Mouse (Mus musculus): ENCODE data around the gene Galk2. TPM values are rescaled to one million over a fixed set of nuclear protein-coding genes. Genes with fewer than 3 reads are reported as not detected.

Galk2 gene
- polyA plus RNA-seq, 1 experiment from 2014 or later = 37.2 TPM

GRCm38 (mm10) chr2:125864551-125864950 is 5.6 kb downstream of the Galk2 start:
- Histone ChIP-seq H3K4me3 (no peak overlapping the region), H3K36me3 (0 out of 2 replicates have a peak, but pooled peaks cover 2% of the 10 kb centered on the region), H3K27me3 (ENCODE audit: low read depth, poor library complexity, severe bottlenecking) (no peaks in the 10 kb centered on the region), H3K27ac (no peak overlapping the region), H3K4me1 (peaks cover 15% of the 10 kb centered on the region), H3K9me3 (replicated peaks) (no peaks in the 10 kb centered on the region)
- no peak for DNase-seq (ENCODE audit: low spot score)
- 84% methylated on average over 1 of the region's 1 CpGs for WGBS

DNA sequence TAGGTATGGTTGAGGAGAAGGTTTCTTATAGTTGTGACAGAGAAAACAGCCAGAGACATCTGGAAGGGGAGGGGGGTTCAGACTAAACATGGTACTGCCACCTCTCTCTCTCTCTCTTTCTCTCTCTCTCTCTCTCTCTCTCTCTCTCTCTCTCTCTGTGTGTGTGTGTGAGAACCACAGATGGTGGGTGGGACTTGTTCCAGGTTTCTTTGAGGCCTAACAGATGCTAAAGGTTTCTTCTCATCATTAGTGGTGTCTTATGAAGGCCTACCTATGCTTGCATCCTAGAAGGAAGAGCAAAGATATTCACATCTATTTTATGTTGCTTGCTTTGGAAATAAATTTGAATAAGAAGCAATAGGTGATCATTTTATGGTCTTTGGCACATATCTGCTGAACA is 6.7 kb downstream of the Galk2 start:
- H3K27ac ChIP-seq = no peak overlapping the region

DNA sequence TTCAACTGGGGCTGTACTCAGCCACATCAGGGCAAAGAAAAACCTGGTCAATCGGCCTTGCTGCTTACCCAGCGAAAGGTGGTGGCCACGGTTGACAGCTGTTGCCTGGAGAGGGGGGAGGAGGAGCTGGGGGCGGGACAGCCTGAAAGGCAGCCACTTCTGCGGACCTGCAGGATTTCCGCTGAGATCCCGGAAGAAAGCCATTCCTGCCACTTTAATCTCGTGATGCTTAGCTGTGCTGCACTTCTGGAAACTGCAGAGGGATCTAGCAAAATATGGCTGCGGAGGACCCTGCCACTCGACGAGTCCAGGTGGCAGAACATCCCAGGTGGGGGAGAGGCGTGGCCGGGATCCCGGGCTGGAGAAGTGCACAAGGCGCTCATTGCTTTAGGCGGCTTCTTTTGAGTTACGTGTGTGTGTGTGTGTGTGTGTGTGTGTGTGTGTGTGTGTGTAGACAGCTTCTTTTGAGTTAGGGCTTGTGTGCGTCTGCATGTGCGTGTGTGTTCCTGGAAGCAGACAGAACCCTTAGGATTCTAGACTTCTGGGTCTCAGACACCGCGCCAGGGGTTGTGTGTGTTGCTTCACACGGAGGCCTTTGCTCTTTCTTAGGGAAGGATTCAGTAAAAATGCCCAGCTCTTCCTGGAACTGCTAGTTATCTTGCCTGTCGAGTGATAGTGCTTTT is 7.3 kb downstream of the Galk2 start:
- Histone ChIP-seq H3K9me3 (replicated peaks) (no peaks in the 10 kb centered on the region), H3K36me3 (0 out of 2 replicates have a peak, but pooled peaks cover 2% of the 10 kb centered on the region), H3K27me3 (ENCODE audit: low read depth, poor library complexity, severe bottlenecking) (no peaks in the 10 kb centered on the region), H3K4me3 (peak overlapping the region; percentile 68), H3K4me1 (peaks cover 11% of the 10 kb centered on the region), H3K27ac (peak overlapping the region; percentile 83)
- 9% methylated on average over 23 of the region's 23 CpGs for WGBS
- peak; percentile 72 for DNase-seq (ENCODE audit: low spot score)

More for the DNA sequence above, 6.7 kb downstream of the Galk2 start:
- Histone ChIP-seq H3K4me1 (peaks cover 11% of the 10 kb centered on the region), H3K9me3 (replicated peaks) (no peaks in the 10 kb centered on the region), H3K4me3 (peak overlapping the region; percentile 68), H3K36me3 (0 out of 2 replicates have a peak, but pooled peaks cover 2% of the 10 kb centered on the region), H3K27me3 (ENCODE audit: low read depth, poor library complexity, severe bottlenecking) (no peaks in the 10 kb centered on the region)
- DNase-seq (ENCODE audit: low spot score) = no peak

- peaks cover 7% of the 10 kb centered on the region; the same call in 1 of the 2 replicates for H3K36me3 ChIP-seq
- H3K4me1 ChIP-seq = peaks cover 11% of the 10 kb centered on the region
- H3K4me3 ChIP-seq = no peak overlapping the region
- H3K9me3 ChIP-seq (replicated peaks) = no peaks in the 10 kb centered on the region
- DNase-seq (ENCODE audit: low spot score) = no peak
- 80% methylated on average over 3 of the region's 3 CpGs for WGBS
- no peak overlapping the region for H3K27ac ChIP-seq
- H3K27me3 ChIP-seq (ENCODE audit: low read depth, poor library complexity, severe bottlenecking) = no peaks in the 10 kb centered on the region
Measured at GRCm38 (mm10) chr2:125868301-125868700, 9.4 kb downstream of the Galk2 start.

GRCm38 (mm10) chr2:125870159-125870558 is 11.2 kb downstream of the Galk2 start:
- WGBS = 93% methylated on average over 3 of the region's 3 CpGs
- Histone ChIP-seq H3K27ac (no peak overlapping the region), H3K4me1 (peaks cover 11% of the 10 kb centered on the region), H3K27me3 (ENCODE audit: low read depth, poor library complexity, severe bottlenecking) (no peaks in the 10 kb centered on the region), H3K9me3 (replicated peaks) (no peaks in the 10 kb centered on the region), H3K4me3 (no peak overlapping the region), H3K36me3 (peaks cover 10% of the 10 kb centered on the region; the same call in 1 of the 2 replicates)
- DNase-seq (ENCODE audit: low spot score) = no peak

GRCm38 (mm10) chr2:125885891-125886576 is 27.1 kb downstream of the Galk2 start:
- Histone ChIP-seq H3K4me1 (no peaks in the 10 kb centered on the region), H3K36me3 (no peaks in the 10 kb centered on the region), H3K27ac (no peak overlapping the region), H3K4me3 (no peak overlapping the region), H3K27me3 (ENCODE audit: low read depth, poor library complexity, severe bottlenecking) (no peaks in the 10 kb centered on the region), H3K9me3 (replicated peaks) (no peaks in the 10 kb centered on the region)
- 90% methylated on average over 4 of the region's 4 CpGs for WGBS
- DNase-seq (ENCODE audit: low spot score) = no peak

DNA sequence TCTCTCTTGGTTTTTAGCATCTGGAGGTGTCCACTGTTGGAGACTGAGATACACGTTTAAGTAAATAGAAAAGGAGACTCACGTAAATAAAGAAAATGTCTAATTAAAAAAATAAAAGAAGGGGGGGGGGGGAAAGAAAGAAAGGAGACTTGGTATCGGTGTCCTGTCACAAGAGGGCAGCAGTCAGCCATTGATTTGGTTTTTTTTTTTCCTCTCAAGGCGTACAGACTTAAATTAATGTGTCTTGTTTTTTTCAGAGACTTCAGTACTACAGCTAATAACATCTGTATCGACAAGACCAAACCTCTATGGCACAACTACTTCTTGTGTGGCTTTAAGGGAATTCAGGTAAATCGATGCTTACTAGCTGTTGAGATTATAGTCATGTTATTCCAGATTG is 34.2 kb downstream of the Galk2 start:
- Histone ChIP-seq H3K27me3 (ENCODE audit: low read depth, poor library complexity, severe bottlenecking) (no peaks in the 10 kb centered on the region), H3K9me3 (replicated peaks) (no peaks in the 10 kb centered on the region), H3K4me3 (no peak overlapping the region), H3K27ac (no peak overlapping the region), H3K36me3 (no peaks in the 10 kb centered on the region), H3K4me1 (no peaks in the 10 kb centered on the region)
- 56% methylated on average over 6 of the region's 6 CpGs for WGBS
- no peak for DNase-seq (ENCODE audit: low spot score)

DNA sequence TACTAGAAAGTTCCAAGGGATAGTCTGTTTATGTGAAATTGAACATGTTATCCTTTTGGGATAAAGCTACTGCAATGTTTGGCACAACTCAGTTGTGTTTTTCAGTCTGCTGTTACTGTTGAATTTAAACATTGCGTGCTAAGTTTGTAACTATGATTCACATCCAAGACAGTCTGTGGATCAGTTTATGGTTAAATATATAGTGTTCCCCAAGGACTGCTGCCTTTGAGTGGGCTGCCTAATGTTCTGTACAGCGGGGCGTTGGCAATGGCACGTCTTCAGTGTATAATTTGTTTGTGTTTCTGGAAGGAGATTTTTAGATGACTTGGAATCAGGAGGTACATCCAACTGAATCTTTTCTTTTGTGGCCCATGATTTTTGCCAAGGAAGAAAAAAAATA is 36.2 kb downstream of the Galk2 start:
- no peaks in the 10 kb centered on the region for H3K27me3 ChIP-seq (ENCODE audit: low read depth, poor library complexity, severe bottlenecking)
- H3K9me3 ChIP-seq (replicated peaks) = no peaks in the 10 kb centered on the region

GRCm38 (mm10) chr2:125896355-125896754 is 37.4 kb downstream of the Galk2 start:
- H3K4me3 ChIP-seq = no peak overlapping the region
- H3K36me3 ChIP-seq = no peaks in the 10 kb centered on the region
- no peak overlapping the region for H3K27ac ChIP-seq
- H3K9me3 ChIP-seq (replicated peaks) = no peaks in the 10 kb centered on the region
- WGBS = 94% methylated on average over 3 of the region's 3 CpGs
- no peaks in the 10 kb centered on the region for H3K4me1 ChIP-seq
- DNase-seq (ENCODE audit: low spot score) = no peak
- H3K27me3 ChIP-seq (ENCODE audit: low read depth, poor library complexity, severe bottlenecking) = no peaks in the 10 kb centered on the region

More for the DNA sequence above, 36.2 kb downstream of the Galk2 start:
- no peaks in the 10 kb centered on the region for H3K36me3 ChIP-seq
- no peak for DNase-seq (ENCODE audit: low spot score)
- H3K27ac ChIP-seq = no peak overlapping the region
- H3K4me3 ChIP-seq = no peak overlapping the region
- 94% methylated on average over 4 of the region's 4 CpGs for WGBS
- no peaks in the 10 kb centered on the region for H3K4me1 ChIP-seq

DNA sequence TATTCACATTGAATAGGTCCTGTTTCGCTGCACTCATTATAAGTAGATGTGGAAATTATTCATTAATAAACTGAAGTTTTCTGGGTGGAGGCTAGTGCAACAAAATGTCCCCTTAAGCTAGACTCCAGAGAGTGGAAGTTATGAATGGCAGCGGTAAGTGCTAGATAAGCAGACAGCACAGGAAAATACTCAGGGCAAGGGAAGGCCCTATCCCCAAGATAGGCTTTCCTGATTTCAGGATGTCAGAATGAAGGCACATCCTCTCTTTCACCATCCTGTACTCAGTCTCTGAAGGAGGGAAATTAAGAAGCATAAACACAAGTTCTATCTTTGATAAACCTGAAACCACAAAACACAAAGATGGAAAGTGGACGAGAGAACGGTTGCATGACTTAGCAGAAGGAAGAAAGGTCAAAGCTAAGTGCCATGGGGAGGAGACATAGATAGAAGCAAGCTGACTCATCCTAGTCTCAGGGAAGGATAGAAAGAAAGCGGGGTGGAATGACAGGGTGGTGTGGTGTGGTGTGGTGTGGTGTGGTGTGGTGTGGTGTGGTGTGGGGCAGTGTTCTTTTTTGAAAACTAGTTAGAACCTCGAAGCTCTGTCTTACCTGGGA is 42.0 kb downstream of the Galk2 start:
- WGBS = 90% methylated on average over 6 of the region's 6 CpGs
- Histone ChIP-seq H3K4me1 (no peaks in the 10 kb centered on the region), H3K9me3 (replicated peaks) (no peaks in the 10 kb centered on the region), H3K27ac (no peak overlapping the region), H3K36me3 (0 out of 2 replicates have a peak, but pooled peaks cover 5% of the 10 kb centered on the region), H3K27me3 (ENCODE audit: low read depth, poor library complexity, severe bottlenecking) (no peaks in the 10 kb centered on the region), H3K4me3 (no peak overlapping the region)
- no peak for DNase-seq (ENCODE audit: low spot score)

DNA sequence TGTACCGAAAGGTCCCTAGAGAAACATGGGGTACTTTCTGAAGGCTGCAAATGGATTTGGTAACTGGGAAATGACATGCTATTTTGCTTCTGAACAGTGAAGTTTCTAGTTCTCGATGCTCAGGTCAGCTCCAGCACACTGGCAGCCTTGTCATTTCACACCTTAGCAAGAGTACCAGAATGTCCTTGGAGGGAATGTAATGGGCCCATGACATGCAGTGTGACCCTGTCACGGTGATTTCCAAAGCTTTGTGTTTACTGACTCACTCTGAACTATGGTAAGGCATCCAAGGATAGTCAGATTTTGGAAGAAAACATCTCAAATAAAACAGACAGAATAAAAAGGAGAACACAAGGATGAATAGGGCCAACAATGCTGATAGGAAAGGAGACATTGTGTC is 42.5 kb downstream of the Galk2 start:
- Histone ChIP-seq H3K27me3 (ENCODE audit: low read depth, poor library complexity, severe bottlenecking) (no peaks in the 10 kb centered on the region), H3K9me3 (replicated peaks) (no peaks in the 10 kb centered on the region), H3K4me3 (no peak overlapping the region), H3K36me3 (0 out of 2 replicates have a peak, but pooled peaks cover 5% of the 10 kb centered on the region), H3K27ac (no peak overlapping the region), H3K4me1 (no peaks in the 10 kb centered on the region)
- 91% methylated on average over 3 of the region's 3 CpGs for WGBS
- DNase-seq (ENCODE audit: low spot score) = no peak

GRCm38 (mm10) chr2:125906407-125907066 is 47.6 kb downstream of the Galk2 start:
- H3K9me3 ChIP-seq (replicated peaks) = no peaks in the 10 kb centered on the region
- no peaks in the 10 kb centered on the region for H3K4me1 ChIP-seq
- 0 out of 2 replicates have a peak, but pooled peaks cover 5% of the 10 kb centered on the region for H3K36me3 ChIP-seq
- no peak overlapping the region for H3K4me3 ChIP-seq
- H3K27ac ChIP-seq = no peak overlapping the region
- DNase-seq (ENCODE audit: low spot score) = no peak
- WGBS = 89% methylated on average over 4 of the region's 4 CpGs
- H3K27me3 ChIP-seq (ENCODE audit: low read depth, poor library complexity, severe bottlenecking) = no peaks in the 10 kb centered on the region

Measured in limb, embryonic 10.5 days (tissue).